Mouse (Mus musculus): ENCODE data around the gene Wwox. TPM values are rescaled to one million over a fixed set of nuclear protein-coding genes. Genes with fewer than 3 reads are reported as not detected.

Gene Wwox
- total RNA-seq, 1 experiment, result 12.5 TPM

DNA sequence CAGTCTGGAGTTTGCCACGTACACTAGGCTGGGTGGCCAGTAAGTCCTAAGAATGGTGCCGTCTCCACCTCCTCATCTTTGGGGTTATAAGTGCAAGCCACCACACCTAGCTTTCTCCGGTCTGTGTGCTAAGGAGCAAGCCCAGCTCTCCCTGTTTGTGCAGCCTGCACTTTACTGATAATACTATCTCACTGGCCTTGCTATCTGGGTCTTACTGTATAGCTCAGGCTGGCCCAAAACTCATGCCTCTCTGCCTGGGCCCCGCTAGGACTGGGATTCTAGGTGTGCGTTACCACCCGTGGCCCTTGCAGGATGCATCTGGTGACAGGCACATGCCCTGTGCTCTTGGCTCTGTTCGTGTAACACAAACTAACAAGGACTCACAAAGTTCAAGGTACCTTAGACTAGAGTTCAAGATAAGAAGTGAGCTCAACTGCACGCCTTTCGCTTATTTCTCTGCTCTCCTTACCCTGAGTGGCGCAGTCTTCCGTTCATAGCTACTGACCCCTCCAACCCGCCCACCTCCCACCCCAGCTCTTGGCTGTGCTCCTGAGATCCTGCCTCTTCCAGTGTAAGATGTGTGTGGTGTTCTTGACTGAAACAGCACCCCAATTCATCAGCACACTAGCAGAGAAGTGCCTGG lies 618.9 kb downstream of the Wwox start:
- Histone ChIP-seq H3K9ac (ENCODE audit: insufficient read depth, low read depth, low read length, poor library complexity, severe bottlenecking) (no peak overlapping the region), H3K4me3 (ENCODE audit: insufficient read depth in 1 of 2, low read depth in 1 of 2, low read length in 2 of 2, poor library complexity in 1 of 2, severe bottlenecking in 1 of 2) (no peak overlapping the region), H3K27ac (ENCODE audit: insufficient read depth, low read depth, low read length, poor library complexity, severe bottlenecking) (no peak overlapping the region), H3K36me3 (ENCODE audit: control insufficient read depth, insufficient read depth, low read length, poor library complexity, severe bottlenecking) (no peaks in the 10 kb centered on the region), H3K4me1 (ENCODE audit: control insufficient read depth in 2 of 2, insufficient read depth in 2 of 2, low read length in 2 of 2, poor library complexity in 1 of 2) (no peaks in the 10 kb centered on the region), H3K9me3 (ENCODE audit: control insufficient read depth, insufficient read depth, low read depth, low read length) (no peaks in the 10 kb centered on the region)
- in situ Hi-C loops (cut with MboI; ENCODE audit: low sequenced_read_pairs in 2 of 2, unreplicated experiment in 2 of 2), result no loop called here
- no peak for DNase-seq (ENCODE audit: low read depth, low spot score)
- no peak for TF ChIP-seq CHD2 (IDR thresholded peaks at IDR 0.05; ENCODE audit: low read depth, low read length)
- no peak for TF ChIP-seq HCFC1 (IDR thresholded peaks at IDR 0.05; ENCODE audit: borderline replicate concordance, insufficient read depth, low read length)
- no peak for TF ChIP-seq MAFK (IDR thresholded peaks at IDR 0.05; ENCODE audit: insufficient read depth, low read depth, low read length)
- TF ChIP-seq ZC3H11A (IDR thresholded peaks at IDR 0.05; ENCODE audit: borderline replicate concordance, low read depth, low read length), result no peak
- no peak for TF ChIP-seq ZNF384 (IDR thresholded peaks at IDR 0.05; ENCODE audit: low read depth, low read length)

DNA sequence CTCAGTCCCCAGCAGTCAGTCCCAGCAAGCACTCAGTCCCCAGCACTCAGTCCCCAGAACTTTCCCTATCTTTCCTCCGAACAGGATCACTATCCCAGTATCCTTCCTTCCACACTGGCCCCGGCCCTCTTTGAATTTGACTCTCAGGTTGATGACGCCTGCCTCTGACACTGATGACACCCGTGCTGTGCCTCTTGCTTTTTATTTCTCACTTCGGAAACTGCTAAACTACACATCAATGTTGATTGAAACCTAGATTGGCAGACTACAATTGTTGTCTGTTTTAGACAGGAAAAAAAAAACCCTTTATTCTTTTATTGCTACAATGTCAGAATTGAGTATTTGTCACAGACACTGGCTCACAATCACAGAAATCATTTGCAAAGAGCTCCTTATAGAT lies 624.2 kb downstream of the Wwox start:
- H3K4me1 ChIP-seq (ENCODE audit: control insufficient read depth in 2 of 2, insufficient read depth in 2 of 2, low read length in 2 of 2, poor library complexity in 1 of 2), result peaks cover 0 to 7% of the 10 kb centered on the region in 2 experiments; a peak in 2 of 4 replicates
- H3K9me3 ChIP-seq (ENCODE audit: control insufficient read depth, insufficient read depth, low read depth, low read length), result no peaks in the 10 kb centered on the region
- TF ChIP-seq ZC3H11A (IDR thresholded peaks at IDR 0.05; ENCODE audit: borderline replicate concordance, low read depth, low read length), result no peak
- no peak for TF ChIP-seq CHD2 (IDR thresholded peaks at IDR 0.05; ENCODE audit: low read depth, low read length)
- no peak for TF ChIP-seq MAFK (IDR thresholded peaks at IDR 0.05; ENCODE audit: insufficient read depth, low read depth, low read length)
- TF ChIP-seq ZNF384 (IDR thresholded peaks at IDR 0.05; ENCODE audit: low read depth, low read length), result no peak
- TF ChIP-seq HCFC1 (IDR thresholded peaks at IDR 0.05; ENCODE audit: borderline replicate concordance, insufficient read depth, low read length), result no peak
- no peak overlapping the region for H3K27ac ChIP-seq (ENCODE audit: insufficient read depth, low read depth, low read length, poor library complexity, severe bottlenecking)
- in situ Hi-C loops (cut with MboI; ENCODE audit: low sequenced_read_pairs in 2 of 2, unreplicated experiment in 2 of 2), result no loop called here
- H3K36me3 ChIP-seq (ENCODE audit: control insufficient read depth, insufficient read depth, low read length, poor library complexity, severe bottlenecking), result no peaks in the 10 kb centered on the region
- H3K9ac ChIP-seq (ENCODE audit: insufficient read depth, low read depth, low read length, poor library complexity, severe bottlenecking), result no peak overlapping the region
- DNase-seq (ENCODE audit: low read depth, low spot score), result no peak
- H3K4me3 ChIP-seq (ENCODE audit: insufficient read depth in 1 of 2, low read depth in 1 of 2, low read length in 2 of 2, poor library complexity in 1 of 2, severe bottlenecking in 1 of 2), result no peak overlapping the region

DNA sequence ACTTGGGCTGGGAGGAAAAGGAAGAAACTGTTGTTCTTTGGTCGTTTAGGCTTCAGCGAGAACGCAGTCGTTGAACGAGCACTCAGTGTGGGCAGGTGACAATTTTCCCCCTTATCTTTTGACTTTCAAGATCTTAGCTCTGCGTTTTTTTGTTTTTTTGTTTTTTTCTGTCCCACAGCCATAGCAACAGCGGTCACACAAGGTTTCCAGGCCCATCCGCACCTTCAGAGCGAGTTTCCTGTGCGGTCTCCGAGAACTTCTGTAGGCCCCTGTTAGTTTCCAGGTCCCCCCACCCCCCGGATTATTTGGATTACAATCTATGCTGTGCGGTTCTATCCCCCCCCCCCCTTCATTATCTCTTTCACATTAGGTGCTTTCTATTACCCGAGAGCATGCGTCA lies 625.2 kb downstream of the Wwox start:
- in situ Hi-C loops (cut with MboI; ENCODE audit: low sequenced_read_pairs in 2 of 2, unreplicated experiment in 2 of 2), result no loop called here
- no peak overlapping the region for H3K4me3 ChIP-seq (ENCODE audit: insufficient read depth in 1 of 2, low read depth in 1 of 2, low read length in 2 of 2, poor library complexity in 1 of 2, severe bottlenecking in 1 of 2)
- H3K9me3 ChIP-seq (ENCODE audit: control insufficient read depth, insufficient read depth, low read depth, low read length), result no peaks in the 10 kb centered on the region
- peaks cover 0 to 7% of the 10 kb centered on the region in 2 experiments; a peak in 2 of 4 replicates for H3K4me1 ChIP-seq (ENCODE audit: control insufficient read depth in 2 of 2, insufficient read depth in 2 of 2, low read length in 2 of 2, poor library complexity in 1 of 2)
- no peak for DNase-seq (ENCODE audit: low read depth, low spot score)
- H3K27ac ChIP-seq (ENCODE audit: insufficient read depth, low read depth, low read length, poor library complexity, severe bottlenecking), result no peak overlapping the region
- H3K36me3 ChIP-seq (ENCODE audit: control insufficient read depth, insufficient read depth, low read length, poor library complexity, severe bottlenecking), result no peaks in the 10 kb centered on the region
- H3K9ac ChIP-seq (ENCODE audit: insufficient read depth, low read depth, low read length, poor library complexity, severe bottlenecking), result no peak overlapping the region
- TF ChIP-seq ZC3H11A (IDR thresholded peaks at IDR 0.05; ENCODE audit: borderline replicate concordance, low read depth, low read length) (no peak), HCFC1 (IDR thresholded peaks at IDR 0.05; ENCODE audit: borderline replicate concordance, insufficient read depth, low read length) (no peak), MAFK (IDR thresholded peaks at IDR 0.05; ENCODE audit: insufficient read depth, low read depth, low read length) (no peak), CHD2 (IDR thresholded peaks at IDR 0.05; ENCODE audit: low read depth, low read length) (no peak), ZNF384 (IDR thresholded peaks at IDR 0.05; ENCODE audit: low read depth, low read length) (no peak)

DNA sequence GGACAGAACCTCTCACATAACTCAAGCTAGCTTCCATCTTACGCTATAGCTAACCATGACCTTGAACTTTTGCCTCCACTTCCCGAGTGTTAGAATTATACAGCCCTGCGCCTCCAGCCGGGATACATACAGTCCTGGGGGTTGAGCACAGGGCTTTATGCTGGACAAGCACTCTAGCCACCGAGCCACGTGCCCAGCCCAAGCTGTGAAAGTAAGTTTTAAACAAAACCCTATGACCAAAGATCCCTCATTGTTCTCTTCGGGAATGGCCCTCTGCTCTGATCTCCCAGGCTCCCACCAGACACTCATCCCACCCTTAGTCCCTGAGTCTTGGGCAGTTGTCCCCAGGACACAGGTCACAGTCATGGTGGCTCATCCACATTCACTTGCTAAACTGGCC lies 625.9 kb downstream of the Wwox start:
- in situ Hi-C loops (cut with MboI; ENCODE audit: low sequenced_read_pairs in 2 of 2, unreplicated experiment in 2 of 2), result no loop called here
- Histone ChIP-seq H3K4me1 (ENCODE audit: control insufficient read depth in 2 of 2, insufficient read depth in 2 of 2, low read length in 2 of 2, poor library complexity in 1 of 2) (peaks cover 0 to 7% of the 10 kb centered on the region in 2 experiments; a peak in 2 of 4 replicates), H3K9me3 (ENCODE audit: control insufficient read depth, insufficient read depth, low read depth, low read length) (no peaks in the 10 kb centered on the region), H3K9ac (ENCODE audit: insufficient read depth, low read depth, low read length, poor library complexity, severe bottlenecking) (no peak overlapping the region), H3K27ac (ENCODE audit: insufficient read depth, low read depth, low read length, poor library complexity, severe bottlenecking) (no peak overlapping the region), H3K4me3 (ENCODE audit: insufficient read depth in 1 of 2, low read depth in 1 of 2, low read length in 2 of 2, poor library complexity in 1 of 2, severe bottlenecking in 1 of 2) (no peak overlapping the region), H3K36me3 (ENCODE audit: control insufficient read depth, insufficient read depth, low read length, poor library complexity, severe bottlenecking) (no peaks in the 10 kb centered on the region)
- DNase-seq (ENCODE audit: low read depth, low spot score), result no peak
- TF ChIP-seq ZC3H11A (IDR thresholded peaks at IDR 0.05; ENCODE audit: borderline replicate concordance, low read depth, low read length) (no peak), HCFC1 (IDR thresholded peaks at IDR 0.05; ENCODE audit: borderline replicate concordance, insufficient read depth, low read length) (no peak), ZNF384 (IDR thresholded peaks at IDR 0.05; ENCODE audit: low read depth, low read length) (no peak), CHD2 (IDR thresholded peaks at IDR 0.05; ENCODE audit: low read depth, low read length) (no peak), MAFK (IDR thresholded peaks at IDR 0.05; ENCODE audit: insufficient read depth, low read depth, low read length) (no peak)

All from ES-E14 (cell line).